Mouse (Mus musculus) cortical plate, adult 2 months (tissue): ENCODE data around the gene Mroh3.

ENCODE experiments used
- CTCF ChIP-seq: fragments of 200-500 bp; IDR thresholded peaks from 2 replicates; pipeline ENCODE4 v1.5.1; 2011; ENCODE audit warnings: mild to moderate bottlenecking, control low read depth, low read length; ENCODE audit not compliant: insufficient read depth; ENCODE audit errors: extremely low read depth
- POLR2A ChIP-seq: fragments of 200-500 bp; IDR thresholded peaks from 2 replicates; pipeline ENCODE4 v1.6.1; 2011; ENCODE audit warnings: mild to moderate bottlenecking, low read length, control low read depth; ENCODE audit not compliant: insufficient read depth; ENCODE audit errors: extremely low read depth

GRCm38 (mm10) chr1:136160297-136160696 lies 52.3 kb downstream of the Mroh3 start:
- TF ChIP-seq CTCF (no peak), POLR2A (no peak)
